Mouse (Mus musculus) midbrain, embryonic 13.5 days (tissue): ENCODE measurements around the gene Tspan13. TPM values are rescaled to one million over a fixed set of nuclear protein-coding genes. Genes with fewer than 3 reads are reported as not detected.

Experiments used
- ATAC-seq: fragments of 200-750 bp; cut with Nextera tagmentation; 2 replicates; pipeline ENCODE4 v1.8.0; 2017; ENCODE audit warnings: mild to moderate bottlenecking, moderate TSS enrichment, moderate library complexity
- H3K27ac ChIP-seq: fragments of 300-500 bp; sonication (generic); 2 replicates; pipeline ENCODE4 v1.5.1; 2015; ENCODE audit warnings: inconsistent platforms, mild to moderate bottlenecking, moderate library complexity
- H3K27me3 ChIP-seq: fragments of 300-500 bp; sonication (generic); 2 replicates; pipeline ENCODE4 v1.6.1; 2015; ENCODE audit warnings: mild to moderate bottlenecking, inconsistent platforms
- H3K36me3 ChIP-seq: fragments of 300-500 bp; sonication (generic); 2 replicates; pipeline ENCODE4 v1.6.1; 2015; ENCODE audit warnings: mild to moderate bottlenecking, inconsistent platforms
- H3K4me1 ChIP-seq: fragments of 300-500 bp; sonication (generic); replicated peaks from 2 replicates; pipeline ENCODE4 v1.6.1; 2015; ENCODE audit warnings: inconsistent platforms
- H3K4me2 ChIP-seq: fragments of 300-500 bp; sonication (generic); replicated peaks from 2 replicates; pipeline ENCODE4 v1.6.1; 2015; ENCODE audit warnings: moderate library complexity, mild to moderate bottlenecking, inconsistent platforms
- H3K4me3 ChIP-seq: fragments of 300-500 bp; sonication (generic); replicated peaks from 2 replicates; pipeline ENCODE4 v1.5.1; 2015; ENCODE audit warnings: mild to moderate bottlenecking, inconsistent platforms
- H3K9ac ChIP-seq: fragments of 300-500 bp; sonication (generic); replicated peaks from 2 replicates; pipeline ENCODE4 v1.6.1; 2015; ENCODE audit warnings: mild to moderate bottlenecking, inconsistent platforms
- H3K9me3 ChIP-seq: fragments of 300-500 bp; sonication (generic); 2 replicates; pipeline ENCODE4 v1.6.1; 2016; ENCODE audit warnings: mild to moderate bottlenecking, inconsistent platforms
- WGBS: fragments of 180-500 bp; shearing (Covaris S2); methylation state at CpG from one replicate; pipeline ENCODE4 v1.1.7; 2015; 5-methylcytosine and 5-hydroxymethylcytosine counted together
- polyA plus RNA-seq: library from polyadenylated mRNA; unstranded; fragments of >200 nt; fragmentation: Nextera tagmentation; extraction: Ambion mirVana; gene quantifications from 2 replicates; pipeline ENCODE4 v1.2.1, GENCODE M21; 2015

Tspan13 gene
- polyA plus RNA-seq, 1 experiment from 2014 or later = 361 TPM

GRCm38 (mm10) chr12:35995799-35996198 lies 46.5 kb downstream of the Tspan13 start:
- no peak; the same call in 1 of the 2 replicates for ATAC-seq
- H3K9ac ChIP-seq = no peak overlapping the region
- H3K36me3 ChIP-seq = no peaks in the 10 kb centered on the region
- H3K4me2 ChIP-seq = no peak overlapping the region
- H3K27ac ChIP-seq = no peak overlapping the region
- no peaks in the 10 kb centered on the region for H3K27me3 ChIP-seq
- no peaks in the 10 kb centered on the region for H3K9me3 ChIP-seq
- H3K4me3 ChIP-seq = no peak overlapping the region
- WGBS = 24% methylated on average over 5 of the region's 5 CpGs
- peaks cover 26% of the 10 kb centered on the region for H3K4me1 ChIP-seq

- no peak overlapping the region for H3K4me3 ChIP-seq
- H3K4me2 ChIP-seq = no peak overlapping the region
- H3K4me1 ChIP-seq = peaks cover 26% of the 10 kb centered on the region
- H3K36me3 ChIP-seq = no peaks in the 10 kb centered on the region
- no peak overlapping the region for H3K9ac ChIP-seq
- ATAC-seq = peak; percentile 70
- no peaks in the 10 kb centered on the region for H3K27me3 ChIP-seq
- no peaks in the 10 kb centered on the region for H3K9me3 ChIP-seq
- H3K27ac ChIP-seq = peak overlapping the region; percentile 68
These were observed 48.2 kb downstream of the Tspan13 start for GRCm38 (mm10) chr12:35994098-35994497.

GRCm38 (mm10) chr12:35993583-35993982 lies 48.7 kb downstream of the Tspan13 start:
- Histone ChIP-seq H3K36me3 (no peaks in the 10 kb centered on the region), H3K4me3 (no peak overlapping the region), H3K4me1 (peaks cover 26% of the 10 kb centered on the region), H3K9ac (no peak overlapping the region), H3K27me3 (no peaks in the 10 kb centered on the region), H3K4me2 (no peak overlapping the region), H3K9me3 (no peaks in the 10 kb centered on the region), H3K27ac (0 out of 2 replicates have a peak overlapping the region, but pooled peaks have one; percentile 30)
- WGBS = 77% methylated on average over 3 of the region's 3 CpGs
- ATAC-seq = no peak

- Histone ChIP-seq H3K36me3 (no peaks in the 10 kb centered on the region), H3K9me3 (no peaks in the 10 kb centered on the region), H3K27ac (0 out of 2 replicates have a peak within 1 kb of the TSS, but pooled peaks have one; percentile 30), H3K4me2 (no peak within 1 kb of the TSS), H3K9ac (no peak within 1 kb of the TSS), H3K4me3 (no peak within 1 kb of the TSS), H3K4me1 (peaks cover 22% of the 10 kb centered on the region), H3K27me3 (no peaks in the 10 kb centered on the region)
- WGBS = 44% methylated on average over 9 of the region's 9 CpGs
- ATAC-seq = no peak
These were observed 49.6 kb downstream of the Tspan13 start, which contains the start of gene Agr2 for GRCm38 (mm10) chr12:35992711-35993110. Gene Agr2, plus strand, starts transcription at chr12:35992907.

GRCm38 (mm10) chr12:35984743-35985142 lies 57.6 kb downstream of the Tspan13 start:
- Histone ChIP-seq H3K36me3 (no peaks in the 10 kb centered on the region), H3K27ac (no peak overlapping the region), H3K9ac (no peak overlapping the region), H3K4me3 (no peak overlapping the region), H3K9me3 (no peaks in the 10 kb centered on the region), H3K27me3 (no peaks in the 10 kb centered on the region), H3K4me1 (peaks cover 9% of the 10 kb centered on the region), H3K4me2 (no peak overlapping the region)
- 86% methylated on average over 5 of the region's 5 CpGs for WGBS
- ATAC-seq = no peak

GRCm38 (mm10) chr12:35983472-35983871 lies 58.8 kb downstream of the Tspan13 start:
- no peak overlapping the region for H3K9ac ChIP-seq
- H3K27ac ChIP-seq = no peak overlapping the region
- no peak overlapping the region for H3K4me2 ChIP-seq
- H3K27me3 ChIP-seq = no peaks in the 10 kb centered on the region
- H3K36me3 ChIP-seq = no peaks in the 10 kb centered on the region
- 95% methylated on average over 9 of the region's 9 CpGs for WGBS
- peaks cover 9% of the 10 kb centered on the region for H3K4me1 ChIP-seq
- H3K9me3 ChIP-seq = no peaks in the 10 kb centered on the region
- no peak overlapping the region for H3K4me3 ChIP-seq
- no peak for ATAC-seq

- H3K36me3 ChIP-seq = no peaks in the 10 kb centered on the region
- H3K27ac ChIP-seq = peak overlapping the region; percentile 10; the same call in 1 of the 2 replicates
- no peak overlapping the region for H3K9ac ChIP-seq
- H3K4me1 ChIP-seq = peaks cover 19% of the 10 kb centered on the region
- no peak overlapping the region for H3K4me3 ChIP-seq
- no peaks in the 10 kb centered on the region for H3K9me3 ChIP-seq
- ATAC-seq = peak; percentile 97
- H3K27me3 ChIP-seq = no peaks in the 10 kb centered on the region
- no peak overlapping the region for H3K4me2 ChIP-seq
- 39% methylated on average over 6 of the region's 6 CpGs for WGBS
These were observed 60.5 kb downstream of the Tspan13 start for GRCm38 (mm10) chr12:35981732-35982360.

- H3K9ac ChIP-seq = no peak overlapping the region
- H3K4me1 ChIP-seq = peaks cover 19% of the 10 kb centered on the region
- H3K4me2 ChIP-seq = no peak overlapping the region
- 90% methylated on average over 5 of the region's 5 CpGs for WGBS
- no peaks in the 10 kb centered on the region for H3K27me3 ChIP-seq
- H3K4me3 ChIP-seq = no peak overlapping the region
- H3K9me3 ChIP-seq = no peaks in the 10 kb centered on the region
- no peaks in the 10 kb centered on the region for H3K36me3 ChIP-seq
- ATAC-seq = no peak
- no peak overlapping the region for H3K27ac ChIP-seq
These were observed 62.7 kb downstream of the Tspan13 start for GRCm38 (mm10) chr12:35979625-35980024.

- no peaks in the 10 kb centered on the region for H3K27me3 ChIP-seq
- H3K4me2 ChIP-seq = no peak overlapping the region; the same call in 1 of the 2 replicates
- H3K4me1 ChIP-seq = peaks cover 19% of the 10 kb centered on the region
- H3K36me3 ChIP-seq = no peaks in the 10 kb centered on the region
- no peak overlapping the region for H3K4me3 ChIP-seq
- WGBS = 26% methylated on average over 6 of the region's 6 CpGs
- no peak overlapping the region for H3K9ac ChIP-seq
- H3K9me3 ChIP-seq = no peaks in the 10 kb centered on the region
- H3K27ac ChIP-seq = no peak overlapping the region
- no peak for ATAC-seq
These were observed 64.6 kb downstream of the Tspan13 start for GRCm38 (mm10) chr12:35977633-35978246.

GRCm38 (mm10) chr12:35975898-35976297 lies 66.4 kb downstream of the Tspan13 start:
- no peaks in the 10 kb centered on the region for H3K9me3 ChIP-seq
- H3K4me1 ChIP-seq = peaks cover 10% of the 10 kb centered on the region
- no peaks in the 10 kb centered on the region for H3K36me3 ChIP-seq
- no peaks in the 10 kb centered on the region for H3K27me3 ChIP-seq
- no peak overlapping the region for H3K4me2 ChIP-seq
- no peak for ATAC-seq
- WGBS = 89% methylated on average over 3 of the region's 3 CpGs
- H3K9ac ChIP-seq = no peak overlapping the region
- no peak overlapping the region for H3K27ac ChIP-seq
- H3K4me3 ChIP-seq = no peak overlapping the region

- no peak overlapping the region for H3K4me3 ChIP-seq
- H3K36me3 ChIP-seq = no peaks in the 10 kb centered on the region
- no peak for ATAC-seq
- WGBS = 84% methylated on average over 7 of the region's 7 CpGs
- no peak overlapping the region for H3K27ac ChIP-seq
- no peaks in the 10 kb centered on the region for H3K27me3 ChIP-seq
- no peak overlapping the region for H3K9ac ChIP-seq
- no peak overlapping the region for H3K4me2 ChIP-seq
- H3K4me1 ChIP-seq = no peaks in the 10 kb centered on the region
- no peaks in the 10 kb centered on the region for H3K9me3 ChIP-seq
These were observed 75.5 kb downstream of the Tspan13 start for GRCm38 (mm10) chr12:35966768-35967141.

- Histone ChIP-seq H3K27me3 (no peaks in the 10 kb centered on the region), H3K4me2 (no peak overlapping the region), H3K27ac (no peak overlapping the region), H3K9ac (no peak overlapping the region), H3K9me3 (no peaks in the 10 kb centered on the region), H3K4me3 (no peak overlapping the region), H3K36me3 (no peaks in the 10 kb centered on the region), H3K4me1 (no peaks in the 10 kb centered on the region)
- ATAC-seq = no peak
- 74% methylated on average over 7 of the region's 7 CpGs for WGBS
These were observed 76.1 kb downstream of the Tspan13 start for GRCm38 (mm10) chr12:35966098-35966767.
